Mouse (Mus musculus) megakaryocyte, embryonic 14.5 days (primary cell): ENCODE measurements around the gene Olfr459.

Experiments used
- FLI1 ChIP-seq: IDR thresholded peaks from 2 replicates; pipeline ENCODE4 v1.6.1; 2012; ENCODE audit warnings: low read length, inconsistent platforms, mixed read lengths
- GATA1 ChIP-seq: IDR thresholded peaks from 3 replicates; pipeline ENCODE4 v1.6.1; 2012; ENCODE audit warnings: mixed read lengths, low read length, inconsistent platforms, borderline replicate concordance

DNA sequence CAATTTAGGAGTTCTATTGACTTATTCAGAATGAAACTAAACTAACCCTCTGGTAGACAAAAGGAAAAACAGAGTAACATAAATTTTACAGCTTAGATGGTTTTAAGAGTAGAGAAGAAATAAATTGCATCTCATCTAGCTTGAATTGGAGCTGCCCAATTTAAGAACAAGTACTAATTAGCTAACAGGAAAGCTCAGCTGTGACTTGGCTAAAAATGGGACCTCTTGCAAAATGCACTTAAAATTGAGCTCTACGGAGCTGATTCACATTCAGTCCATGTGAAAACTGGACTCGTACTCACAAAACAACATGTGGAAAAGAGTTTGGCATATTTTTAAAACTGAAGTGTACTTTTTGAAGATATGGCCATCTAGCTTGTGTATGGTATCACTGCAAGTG is 15.4 kb downstream of the Olfr459 start:
- TF ChIP-seq GATA1 (no peak), FLI1 (no peak)
